Mouse (Mus musculus) heart, embryonic 13.5 days (tissue): ENCODE measurements around the gene Carm1. TPM values are rescaled to one million over a fixed set of nuclear protein-coding genes. Genes with fewer than 3 reads are reported as not detected.

Experiments
- ATAC-seq: fragments of 200-750 bp; cut with Nextera tagmentation; 2 replicates; pipeline ENCODE4 v1.8.0; 2017; ENCODE audit warnings: moderate TSS enrichment; ENCODE audit not compliant: insufficient number of reproducible peaks, low FRiP score, low TSS enrichment; ENCODE audit errors: extremely low read depth
- H3K27ac ChIP-seq: fragments of 300-500 bp; sonication (generic); replicated peaks from 2 replicates; pipeline ENCODE4 v1.5.1; 2015; ENCODE audit warnings: moderate library complexity, mild to moderate bottlenecking, inconsistent platforms
- H3K27me3 ChIP-seq: fragments of 300-500 bp; sonication (generic); replicated peaks from 2 replicates; pipeline ENCODE4 v1.6.1; 2015; ENCODE audit warnings: mild to moderate bottlenecking, inconsistent platforms
- H3K36me3 ChIP-seq: fragments of 300-500 bp; sonication (generic); 2 replicates; pipeline ENCODE4 v1.6.1; 2015; ENCODE audit warnings: mild to moderate bottlenecking, inconsistent platforms
- H3K4me1 ChIP-seq: fragments of 300-500 bp; sonication (generic); 2 replicates; pipeline ENCODE4 v1.6.1; 2015; ENCODE audit warnings: inconsistent platforms
- H3K4me2 ChIP-seq: fragments of 300-500 bp; sonication (generic); 2 replicates; pipeline ENCODE4 v1.6.1; 2015; ENCODE audit warnings: inconsistent platforms, mild to moderate bottlenecking, moderate library complexity
- H3K4me3 ChIP-seq: fragments of 300-500 bp; sonication (generic); 2 replicates; pipeline ENCODE4 v1.5.1; 2015; ENCODE audit warnings: moderate library complexity, mild to moderate bottlenecking, inconsistent platforms
- H3K9ac ChIP-seq: fragments of 300-500 bp; sonication (generic); 2 replicates; pipeline ENCODE4 v1.6.1; 2015; ENCODE audit warnings: inconsistent platforms, mild to moderate bottlenecking, moderate library complexity
- H3K9me3 ChIP-seq: fragments of 300-500 bp; sonication (generic); 2 replicates; pipeline ENCODE4 v1.6.1; 2016; ENCODE audit warnings: inconsistent platforms
- WGBS: fragments of 180-500 bp; shearing (Covaris S2); methylation state at CpG from one replicate; pipeline ENCODE4 v1.1.7; 2015; ENCODE audit warnings: mixed read lengths; 5-methylcytosine and 5-hydroxymethylcytosine counted together
- polyA plus RNA-seq: library from polyadenylated mRNA; unstranded; fragments of >200 nt; fragmentation: Nextera tagmentation; extraction: Ambion mirVana; gene quantifications from 2 replicates; pipeline ENCODE4 v1.2.1, GENCODE M21; 2015

Gene Carm1
- polyA plus RNA-seq: 25.9 and 27.9 TPM in 2 replicates

DNA sequence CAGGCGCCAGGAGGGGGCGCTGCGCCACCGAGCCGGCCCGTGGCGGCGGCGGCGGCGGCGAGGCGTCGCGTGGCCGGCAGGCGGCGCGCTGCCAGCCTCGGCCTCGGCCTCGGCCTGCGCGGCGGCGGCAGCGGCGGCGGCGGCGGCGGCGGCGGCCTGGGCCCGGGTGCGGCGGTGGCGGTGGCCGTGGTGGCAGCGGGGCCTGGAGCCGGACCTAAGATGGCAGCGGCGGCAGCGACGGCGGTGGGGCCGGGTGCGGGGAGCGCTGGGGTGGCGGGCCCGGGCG lies at the start of gene Carm1:
Gene Carm1 (plus strand): TSS at position 106 of the 286 bp plus-strand sequence.
- no peaks in the 10 kb centered on the region for H3K9me3 ChIP-seq
- ATAC-seq: no peak
- peak within 1 kb of the TSS; percentile 84 for H3K4me3 ChIP-seq
- peak within 1 kb of the TSS; percentile 96 for H3K9ac ChIP-seq
- WGBS: 2% methylated on average over 12 of the region's 52 CpGs
- peak within 1 kb of the TSS; percentile 98 for H3K27ac ChIP-seq
- H3K36me3 ChIP-seq: peaks cover 26% of the 10 kb centered on the region
- no peaks in the 10 kb centered on the region for H3K27me3 ChIP-seq
- peaks cover 27% of the 10 kb centered on the region for H3K4me1 ChIP-seq
- peak within 1 kb of the TSS; percentile 85 for H3K4me2 ChIP-seq

- WGBS: 90% methylated on average over 16 of the region's 16 CpGs
Observed at GRCm38 (mm10) chr9:21497050-21497542, 49.6 kb upstream of the Carm1 start.

GRCm38 (mm10) chr9:21497664-21498063 lies 49.0 kb upstream of the Carm1 start:
- no peaks in the 10 kb centered on the region for H3K9me3 ChIP-seq
- ATAC-seq: no peak
- peaks cover 70% of the 10 kb centered on the region for H3K36me3 ChIP-seq
- H3K27ac ChIP-seq: peak overlapping the region; percentile 38; the same call in 1 of the 2 replicates
- H3K4me1 ChIP-seq: peaks cover 11% of the 10 kb centered on the region
- 96% methylated on average over 2 of the region's 2 CpGs for WGBS
- H3K27me3 ChIP-seq: no peaks in the 10 kb centered on the region
- no peak overlapping the region for H3K4me3 ChIP-seq
- no peak overlapping the region for H3K9ac ChIP-seq
- H3K4me2 ChIP-seq: no peak overlapping the region

More at GRCm38 (mm10) chr9:21497050-21497542, 49.6 kb upstream of the Carm1 start:
- Histone ChIP-seq H3K27ac (peak overlapping the region; percentile 38), H3K36me3 (peaks cover 69% of the 10 kb centered on the region), H3K4me3 (no peak overlapping the region), H3K4me2 (no peak overlapping the region), H3K9me3 (no peaks in the 10 kb centered on the region), H3K27me3 (no peaks in the 10 kb centered on the region), H3K9ac (no peak overlapping the region), H3K4me1 (peaks cover 11% of the 10 kb centered on the region)
- ATAC-seq: no peak

GRCm38 (mm10) chr9:21498284-21498902 lies 48.3 kb upstream of the Carm1 start:
- Histone ChIP-seq H3K4me3 (no peak overlapping the region), H3K36me3 (peaks cover 74% of the 10 kb centered on the region), H3K9me3 (no peaks in the 10 kb centered on the region), H3K4me1 (peaks cover 11% of the 10 kb centered on the region), H3K4me2 (no peak overlapping the region), H3K27me3 (no peaks in the 10 kb centered on the region), H3K27ac (no peak overlapping the region), H3K9ac (no peak overlapping the region)
- 87% methylated on average over 12 of the region's 12 CpGs for WGBS
- no peak for ATAC-seq

GRCm38 (mm10) chr9:21503352-21503751 lies 43.3 kb upstream of the Carm1 start:
- H3K27ac ChIP-seq: no peak overlapping the region
- no peak for ATAC-seq
- no peak overlapping the region for H3K4me2 ChIP-seq
- H3K27me3 ChIP-seq: no peaks in the 10 kb centered on the region
- 91% methylated on average over 8 of the region's 8 CpGs for WGBS
- no peak overlapping the region for H3K4me3 ChIP-seq
- H3K36me3 ChIP-seq: peaks cover 84% of the 10 kb centered on the region
- no peak overlapping the region for H3K9ac ChIP-seq
- no peaks in the 10 kb centered on the region for H3K9me3 ChIP-seq
- H3K4me1 ChIP-seq: no peaks in the 10 kb centered on the region; the same call in 1 of the 2 replicates

- H3K4me2 ChIP-seq: no peak overlapping the region
- no peak overlapping the region for H3K27ac ChIP-seq
- no peak for ATAC-seq
- H3K4me3 ChIP-seq: no peak overlapping the region
- H3K9me3 ChIP-seq: no peaks in the 10 kb centered on the region
- H3K27me3 ChIP-seq: no peaks in the 10 kb centered on the region
- no peak overlapping the region for H3K9ac ChIP-seq
- peaks cover 11% of the 10 kb centered on the region for H3K4me1 ChIP-seq
- peaks cover 74% of the 10 kb centered on the region for H3K36me3 ChIP-seq
Observed at GRCm38 (mm10) chr9:21505767-21506166, 40.9 kb upstream of the Carm1 start.

DNA sequence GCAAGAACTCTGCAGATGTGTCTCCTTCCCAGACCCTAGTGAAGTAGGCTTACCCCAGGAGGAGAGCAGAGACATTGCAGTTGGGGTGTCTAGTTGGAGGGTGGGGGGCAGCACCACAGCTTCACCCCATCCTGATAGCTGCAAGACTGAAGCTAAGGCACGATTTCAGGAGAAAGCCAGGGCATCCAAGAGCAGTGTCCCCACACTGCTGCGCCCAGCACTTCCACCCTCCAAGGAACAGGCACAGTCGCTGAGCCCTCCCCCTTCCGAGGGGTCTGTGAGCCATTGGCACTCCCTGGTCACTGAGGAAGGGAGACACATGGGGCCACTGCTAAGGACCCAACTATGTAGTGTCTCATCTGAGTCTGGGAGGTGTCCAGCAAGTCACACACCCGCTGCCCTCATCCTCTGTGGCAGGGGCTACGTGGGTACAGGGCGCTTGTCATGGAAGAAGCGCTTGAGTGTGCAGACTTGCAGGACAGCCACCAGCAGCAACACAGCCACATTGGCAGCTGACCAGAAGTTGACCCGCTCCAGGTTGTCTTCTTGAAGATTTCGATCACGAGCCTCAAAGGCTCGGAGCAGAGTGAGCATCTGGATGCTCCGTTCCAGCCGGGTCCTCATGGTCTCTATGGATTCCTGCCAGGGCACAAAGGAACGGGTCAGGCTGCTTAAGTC lies 38.8 kb upstream of the Carm1 start:
- H3K36me3 ChIP-seq: peaks cover 63% of the 10 kb centered on the region
- no peak for ATAC-seq
- H3K4me3 ChIP-seq: no peak overlapping the region
- no peak overlapping the region for H3K4me2 ChIP-seq
- H3K27ac ChIP-seq: no peak overlapping the region
- 85% methylated on average over 15 of the region's 15 CpGs for WGBS
- H3K9me3 ChIP-seq: no peaks in the 10 kb centered on the region
- H3K9ac ChIP-seq: no peak overlapping the region
- H3K4me1 ChIP-seq: peaks cover 15% of the 10 kb centered on the region
- H3K27me3 ChIP-seq: no peaks in the 10 kb centered on the region

DNA sequence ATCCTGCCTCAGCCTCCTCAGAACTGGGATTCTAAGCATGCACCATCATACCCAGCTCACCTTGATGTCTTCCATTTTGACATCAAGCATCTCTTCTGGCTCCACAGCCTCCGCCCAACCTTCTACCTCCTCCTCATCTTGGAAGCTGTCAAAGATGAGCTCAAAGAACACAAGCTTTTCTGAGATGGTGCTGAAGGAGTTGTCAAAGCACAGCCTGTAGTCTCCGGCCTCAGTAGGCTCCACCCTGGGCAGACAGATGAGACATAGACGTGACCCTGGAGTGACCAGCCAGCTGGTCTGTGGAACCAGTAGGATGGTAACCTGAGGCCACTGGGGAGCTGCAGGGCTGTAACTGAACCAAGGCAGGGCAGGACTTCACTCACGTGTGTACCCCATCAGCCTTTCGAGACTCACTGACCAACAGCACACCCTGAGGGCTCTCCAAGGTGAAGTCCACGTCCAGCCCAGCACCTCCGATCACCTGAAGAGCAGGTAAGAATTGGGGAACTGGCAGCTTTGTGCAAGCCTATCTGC lies 37.8 kb upstream of the Carm1 start:
- WGBS: 76% methylated on average over 7 of the region's 7 CpGs
- no peaks in the 10 kb centered on the region for H3K9me3 ChIP-seq
- ATAC-seq: no peak
- H3K36me3 ChIP-seq: peaks cover 53% of the 10 kb centered on the region
- peak overlapping the region; percentile 75 for H3K4me2 ChIP-seq
- peak overlapping the region; percentile 73 for H3K4me3 ChIP-seq
- peaks cover 15% of the 10 kb centered on the region for H3K4me1 ChIP-seq
- no peaks in the 10 kb centered on the region for H3K27me3 ChIP-seq
- H3K9ac ChIP-seq: peak overlapping the region; percentile 87
- H3K27ac ChIP-seq: 0 out of 2 replicates have a peak overlapping the region, but pooled peaks have one; percentile 88

DNA sequence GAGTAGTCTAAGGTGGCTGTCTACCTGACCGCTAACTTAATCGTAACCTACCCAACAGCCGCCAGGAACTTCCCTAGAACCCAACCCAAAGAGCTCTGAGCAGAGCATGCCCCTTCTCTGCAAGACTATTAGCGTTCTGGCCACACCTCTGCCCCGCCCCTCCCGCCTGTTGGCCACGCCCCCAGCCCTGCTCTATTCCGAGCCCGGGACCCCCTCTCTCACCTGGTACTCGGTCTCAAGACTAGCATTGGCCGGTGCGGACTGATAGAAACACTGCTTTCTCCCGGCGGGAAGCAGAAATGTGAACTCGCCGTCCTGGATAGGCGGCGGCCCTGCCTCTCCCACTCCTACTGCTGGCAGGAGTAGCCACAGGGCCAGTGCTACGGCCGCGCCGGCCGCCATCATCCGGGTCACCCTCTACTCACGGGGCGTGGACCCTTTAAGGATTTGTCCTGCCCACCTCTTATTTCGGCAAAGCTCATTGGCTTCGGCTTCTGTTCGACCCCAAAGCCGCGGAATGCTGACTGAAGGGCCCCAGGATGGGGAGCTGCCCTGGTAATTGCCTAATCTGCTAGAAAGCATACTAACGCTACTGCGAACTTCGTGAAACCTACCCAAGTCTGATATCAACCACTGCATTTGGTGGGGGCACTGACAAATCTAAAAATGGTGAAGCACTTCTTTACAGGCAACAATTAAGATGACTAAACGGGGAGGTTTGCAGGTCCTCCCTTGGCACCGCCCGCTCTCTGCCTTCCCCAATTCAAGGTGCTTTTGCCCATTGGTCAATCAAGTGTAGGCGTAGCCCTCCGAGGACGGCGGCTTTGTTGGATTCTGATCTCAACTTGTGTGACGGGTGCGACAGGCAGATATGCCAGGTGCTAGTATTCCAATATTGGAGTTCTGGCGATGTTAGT lies 36.7 kb upstream of the Carm1 start, which contains the start of gene Tmed1:
Gene Tmed1 (minus strand): TSS at position 481 of the 917 bp plus-strand sequence.
- Histone ChIP-seq H3K9ac (peak within 1 kb of the TSS; percentile 87), H3K36me3 (peaks cover 42% of the 10 kb centered on the region), H3K27me3 (no peaks in the 10 kb centered on the region), H3K4me3 (peak within 1 kb of the TSS; percentile 73), H3K4me1 (peaks cover 15% of the 10 kb centered on the region), H3K9me3 (no peaks in the 10 kb centered on the region), H3K4me2 (peak within 1 kb of the TSS; percentile 75), H3K27ac (peak within 1 kb of the TSS; percentile 88)
- ATAC-seq: peak; percentile 87
- under 1% methylated on average over 44 of the region's 44 CpGs for WGBS

DNA sequence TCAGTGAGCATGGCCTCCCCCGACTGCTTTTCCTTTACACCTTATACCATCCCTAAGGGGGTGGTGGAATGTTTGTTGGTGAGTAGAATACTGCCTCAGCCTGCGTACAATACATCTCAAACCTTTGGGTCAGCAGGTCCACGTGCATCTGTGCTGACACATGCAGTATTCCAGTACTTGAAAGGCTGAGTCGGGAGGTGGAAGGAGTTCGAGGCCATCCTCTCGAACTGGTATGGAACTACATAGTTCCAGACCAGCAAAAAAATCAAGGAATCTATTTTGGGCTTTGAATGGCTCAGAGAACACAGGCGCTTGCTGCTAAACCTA lies 36.0 kb upstream of the Carm1 start:
- Histone ChIP-seq H3K27ac (peak overlapping the region; percentile 88), H3K9ac (peak overlapping the region; percentile 87), H3K27me3 (no peaks in the 10 kb centered on the region), H3K4me2 (peak overlapping the region; percentile 75), H3K36me3 (peaks cover 36% of the 10 kb centered on the region), H3K4me1 (peaks cover 15% of the 10 kb centered on the region), H3K4me3 (peak overlapping the region; percentile 73), H3K9me3 (no peaks in the 10 kb centered on the region)
- no peak for ATAC-seq
- 3% methylated on average over 7 of the region's 7 CpGs for WGBS

- WGBS: 73% methylated on average over 9 of the region's 9 CpGs
- Histone ChIP-seq H3K27ac (peak overlapping the region; percentile 88), H3K9me3 (no peaks in the 10 kb centered on the region), H3K36me3 (peaks cover 32% of the 10 kb centered on the region), H3K27me3 (no peaks in the 10 kb centered on the region), H3K4me2 (peak overlapping the region; percentile 75), H3K9ac (peak overlapping the region; percentile 87), H3K4me1 (peaks cover 15% of the 10 kb centered on the region), H3K4me3 (peak overlapping the region; percentile 73)
- ATAC-seq: no peak
Observed at GRCm38 (mm10) chr9:21511052-21511451, 35.6 kb upstream of the Carm1 start.
